Mouse (Mus musculus): Measurements from ENCODE around the gene Gnai3. TPM values are rescaled to one million over a fixed set of nuclear protein-coding genes. Genes with fewer than 3 reads are reported as not detected.

Gene Gnai3
- polyA plus RNA-seq, 1 experiment from 2014 or later, result 193 TPM

DNA sequence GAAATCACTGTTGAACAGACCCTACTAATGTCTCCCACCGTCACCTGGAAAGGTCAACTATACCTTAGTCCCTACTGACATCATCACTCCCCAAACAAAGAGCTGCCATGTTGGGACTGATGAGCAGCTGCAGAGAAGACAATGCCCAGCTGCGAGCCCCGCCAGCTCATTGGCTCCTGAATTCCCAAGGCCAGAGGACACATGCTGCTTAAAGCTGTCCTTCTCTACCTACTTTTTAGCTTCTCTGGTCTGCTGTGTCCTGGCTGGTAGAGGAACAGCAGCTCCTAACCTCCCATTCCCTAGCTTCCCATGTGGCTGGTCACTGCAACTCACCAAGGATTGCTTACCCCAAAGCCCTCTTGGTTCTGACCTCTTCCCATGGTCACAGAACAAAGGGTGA is 6.3 kb upstream of the Gnai3 start:
- no peaks in the 10 kb centered on the region for H3K36me3 ChIP-seq
- H3K27me3 ChIP-seq, result no peaks in the 10 kb centered on the region
- ATAC-seq (ENCODE audit: low FRiP score), result no peak
- no peak overlapping the region for H3K9ac ChIP-seq
- no peak overlapping the region for H3K4me2 ChIP-seq (replicated peaks)
- no peak overlapping the region for H3K4me3 ChIP-seq
- no peak overlapping the region for H3K27ac ChIP-seq
- H3K9me3 ChIP-seq (replicated peaks), result no peaks in the 10 kb centered on the region
- H3K4me1 ChIP-seq, result peaks cover 2% of the 10 kb centered on the region; the same call in 1 of the 2 replicates
- 86% methylated on average over 3 of the region's 3 CpGs for WGBS

DNA sequence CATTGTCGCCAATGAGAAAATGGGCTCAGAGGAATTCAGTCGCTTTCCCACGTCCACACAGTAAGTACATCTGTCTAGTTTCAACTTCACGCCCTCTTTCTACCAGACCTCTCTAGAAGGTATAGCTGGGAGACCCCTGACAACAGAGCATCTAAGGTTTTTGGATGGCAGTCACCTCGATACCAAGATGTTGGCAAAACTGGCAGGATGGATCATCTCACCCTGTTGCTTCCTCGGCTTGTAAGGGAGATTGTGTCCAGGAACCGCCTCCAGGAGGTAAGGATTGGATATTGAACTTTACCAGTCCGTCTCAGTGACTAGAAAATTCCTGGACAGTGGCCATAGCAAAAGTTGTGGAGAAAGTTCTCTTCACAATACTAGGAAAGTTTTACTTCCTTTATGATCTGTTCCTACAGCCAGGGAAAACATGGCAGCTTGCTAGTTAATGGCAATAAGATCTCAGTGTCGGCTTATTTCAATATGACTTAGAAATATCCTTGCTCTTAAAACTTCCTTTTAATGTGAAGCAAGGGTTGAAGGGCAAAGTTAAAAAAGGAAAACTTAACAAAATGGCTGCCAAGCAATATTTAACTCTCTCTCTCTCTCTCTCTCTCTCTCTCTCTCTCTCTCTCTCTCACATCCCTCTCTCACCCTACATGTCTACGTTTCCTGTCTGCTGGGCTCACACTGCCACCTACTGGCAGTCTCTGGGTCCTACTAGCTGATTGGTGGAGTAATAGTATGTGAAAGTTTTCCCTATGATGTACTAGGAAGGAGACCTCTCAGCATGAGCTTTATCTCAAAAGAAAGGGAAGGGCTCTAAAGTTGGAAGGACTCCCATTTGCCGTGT is 1.7 kb upstream of the Gnai3 start:
- no peak overlapping the region for H3K4me3 ChIP-seq
- no peak overlapping the region for H3K27ac ChIP-seq
- 0 out of 2 replicates have a peak, but pooled peaks have one; percentile 27 for ATAC-seq (ENCODE audit: low FRiP score)
- H3K4me2 ChIP-seq (replicated peaks), result no peak overlapping the region
- no peak overlapping the region for H3K9ac ChIP-seq
- no peaks in the 10 kb centered on the region for H3K36me3 ChIP-seq
- H3K4me1 ChIP-seq, result peaks cover 16% of the 10 kb centered on the region
- no peaks in the 10 kb centered on the region for H3K9me3 ChIP-seq (replicated peaks)
- 69% methylated on average over 11 of the region's 11 CpGs for WGBS
- no peaks in the 10 kb centered on the region for H3K27me3 ChIP-seq

DNA sequence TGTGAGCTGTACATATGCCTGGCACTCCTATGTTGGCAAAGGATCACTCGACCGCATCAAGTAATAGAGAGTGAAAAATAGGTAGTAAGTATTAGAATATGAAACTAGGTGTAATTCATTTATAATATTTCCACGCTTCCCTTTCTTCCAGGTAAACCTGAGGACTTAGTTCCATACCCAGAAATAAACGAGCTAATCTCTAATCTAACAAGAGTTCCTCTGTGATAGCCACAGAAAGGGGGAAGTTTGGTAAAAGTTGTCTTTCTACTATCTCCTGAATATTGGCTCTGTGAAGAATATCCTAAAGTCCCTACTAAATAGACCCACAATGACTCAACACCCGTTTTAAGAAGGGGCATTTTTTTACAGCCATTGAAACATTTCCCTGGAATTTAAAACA is 725 bp upstream of the Gnai3 start:
- peak overlapping the region; percentile 88 for H3K4me2 ChIP-seq (replicated peaks)
- peaks cover 16% of the 10 kb centered on the region for H3K4me1 ChIP-seq
- no peak for ATAC-seq (ENCODE audit: low FRiP score)
- H3K9me3 ChIP-seq (replicated peaks), result no peaks in the 10 kb centered on the region
- H3K4me3 ChIP-seq, result peak overlapping the region; percentile 83
- no peaks in the 10 kb centered on the region for H3K36me3 ChIP-seq
- no peaks in the 10 kb centered on the region for H3K27me3 ChIP-seq
- 62% methylated on average over 5 of the region's 5 CpGs for WGBS
- H3K9ac ChIP-seq, result peak overlapping the region; percentile 96
- peak overlapping the region; percentile 95; the same call in 1 of the 2 replicates for H3K27ac ChIP-seq

DNA sequence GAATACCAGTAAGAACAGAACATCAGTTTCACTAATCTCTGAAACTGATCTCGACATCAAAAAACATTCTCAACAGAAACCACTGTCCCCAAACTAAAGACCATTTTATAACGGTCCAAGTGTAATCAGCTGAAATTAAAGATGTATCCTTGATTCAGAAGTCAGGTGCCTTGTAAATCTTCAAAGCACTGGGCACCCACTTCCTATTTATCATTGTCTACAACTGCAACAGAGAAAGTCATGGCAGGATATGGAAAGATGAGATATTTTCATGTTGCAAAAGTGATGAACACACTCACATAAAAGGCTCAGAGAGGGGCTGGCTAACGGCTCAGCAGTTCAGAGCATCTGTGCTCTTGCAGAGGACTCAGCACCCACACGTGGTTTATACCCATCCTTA is 5.2 kb downstream of the Gnai3 start:
- Histone ChIP-seq H3K9ac (no peak overlapping the region), H3K4me2 (replicated peaks) (no peak overlapping the region), H3K9me3 (replicated peaks) (no peaks in the 10 kb centered on the region), H3K27me3 (no peaks in the 10 kb centered on the region), H3K27ac (no peak overlapping the region), H3K4me1 (peaks cover 14% of the 10 kb centered on the region), H3K4me3 (no peak overlapping the region), H3K36me3 (peaks cover 9% of the 10 kb centered on the region; the same call in 1 of the 2 replicates)
- ATAC-seq (ENCODE audit: low FRiP score), result no peak
- 93% methylated on average over 4 of the region's 4 CpGs for WGBS

DNA sequence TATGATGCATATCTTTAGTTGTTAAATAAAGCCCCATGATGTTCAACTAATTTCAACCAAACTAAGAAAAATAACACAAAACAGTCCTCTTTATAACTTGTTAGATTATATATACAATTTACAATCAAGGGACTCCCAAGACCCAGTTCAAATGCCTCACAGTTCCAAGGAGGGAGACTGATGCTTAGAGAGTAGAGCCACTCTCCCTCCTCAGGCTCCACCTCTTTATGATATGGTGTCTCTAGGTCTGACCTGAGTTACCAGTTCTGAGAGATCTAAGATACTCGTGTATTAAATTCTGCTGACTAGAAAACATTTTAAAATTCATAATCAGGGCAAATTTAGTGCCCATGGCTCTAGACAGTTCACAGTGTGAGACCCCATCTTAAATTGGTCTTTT is 6.8 kb downstream of the Gnai3 start:
- Histone ChIP-seq H3K4me1 (peaks cover 7% of the 10 kb centered on the region; the same call in 1 of the 2 replicates), H3K36me3 (peaks cover 9% of the 10 kb centered on the region; the same call in 1 of the 2 replicates), H3K27ac (no peak overlapping the region), H3K9ac (no peak overlapping the region), H3K27me3 (no peaks in the 10 kb centered on the region), H3K4me2 (replicated peaks) (no peak overlapping the region), H3K4me3 (no peak overlapping the region), H3K9me3 (replicated peaks) (no peaks in the 10 kb centered on the region)
- 85% methylated on average over 1 of the region's 1 CpGs for WGBS
- no peak for ATAC-seq (ENCODE audit: low FRiP score)

DNA sequence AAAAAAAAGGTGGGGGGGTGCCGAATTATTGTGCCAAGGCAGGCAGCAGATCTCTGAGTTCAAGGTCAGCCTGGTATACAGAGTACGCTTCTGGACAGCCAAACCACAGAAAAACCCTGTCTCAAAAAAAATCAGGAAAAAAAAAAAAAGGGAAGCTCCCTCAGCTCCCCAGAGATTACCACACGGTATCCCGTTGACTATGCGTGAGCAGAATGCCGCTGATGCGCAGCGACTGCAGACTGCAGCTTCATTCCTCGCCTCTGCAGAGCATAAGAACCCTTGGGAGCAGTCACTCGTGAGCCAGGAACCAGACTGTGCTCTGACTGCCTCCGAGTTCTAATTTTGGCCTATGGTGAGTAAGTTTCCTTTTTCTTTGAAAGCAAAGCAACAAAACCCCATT is 11.2 kb downstream of the Gnai3 start:
- 64% methylated on average over 11 of the region's 11 CpGs for WGBS
- H3K36me3 ChIP-seq, result no peaks in the 10 kb centered on the region
- H3K27ac ChIP-seq, result no peak overlapping the region

DNA sequence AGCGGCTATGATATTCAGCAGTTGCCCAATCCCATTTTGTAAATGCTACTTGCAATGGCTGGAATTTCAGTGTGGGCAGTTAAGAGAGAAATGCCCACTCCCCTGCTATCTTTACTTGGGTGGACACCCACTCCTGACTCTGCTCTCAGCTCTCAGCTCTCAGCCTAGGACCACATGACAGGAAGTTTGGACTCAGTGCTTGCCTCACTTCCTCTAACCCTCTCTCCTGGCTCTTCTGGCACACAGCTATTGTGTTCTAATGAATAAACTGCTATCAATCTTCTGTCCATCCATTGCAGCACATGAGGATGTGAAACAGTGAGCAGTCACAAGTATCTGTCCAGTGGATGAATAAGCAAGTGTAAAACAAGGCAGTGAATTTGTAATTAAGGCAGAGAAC is 13.5 kb downstream of the Gnai3 start:
- Histone ChIP-seq H3K4me2 (replicated peaks) (no peak overlapping the region), H3K4me1 (peaks cover 13% of the 10 kb centered on the region), H3K36me3 (no peaks in the 10 kb centered on the region), H3K9me3 (replicated peaks) (no peaks in the 10 kb centered on the region), H3K27me3 (no peaks in the 10 kb centered on the region), H3K27ac (no peak overlapping the region), H3K9ac (no peak overlapping the region), H3K4me3 (no peak overlapping the region)
- no peak for ATAC-seq (ENCODE audit: low FRiP score)
- 83% methylated on average over 1 of the region's 1 CpGs for WGBS

More for the DNA sequence above, 11.2 kb downstream of the Gnai3 start:
- no peak overlapping the region for H3K4me2 ChIP-seq (replicated peaks)
- H3K9ac ChIP-seq, result no peak overlapping the region
- no peaks in the 10 kb centered on the region for H3K9me3 ChIP-seq (replicated peaks)
- H3K4me3 ChIP-seq, result no peak overlapping the region
- peaks cover 10% of the 10 kb centered on the region for H3K4me1 ChIP-seq
- no peaks in the 10 kb centered on the region for H3K27me3 ChIP-seq
- 0 out of 2 replicates have a peak, but pooled peaks have one; percentile 50 for ATAC-seq (ENCODE audit: low FRiP score)

DNA sequence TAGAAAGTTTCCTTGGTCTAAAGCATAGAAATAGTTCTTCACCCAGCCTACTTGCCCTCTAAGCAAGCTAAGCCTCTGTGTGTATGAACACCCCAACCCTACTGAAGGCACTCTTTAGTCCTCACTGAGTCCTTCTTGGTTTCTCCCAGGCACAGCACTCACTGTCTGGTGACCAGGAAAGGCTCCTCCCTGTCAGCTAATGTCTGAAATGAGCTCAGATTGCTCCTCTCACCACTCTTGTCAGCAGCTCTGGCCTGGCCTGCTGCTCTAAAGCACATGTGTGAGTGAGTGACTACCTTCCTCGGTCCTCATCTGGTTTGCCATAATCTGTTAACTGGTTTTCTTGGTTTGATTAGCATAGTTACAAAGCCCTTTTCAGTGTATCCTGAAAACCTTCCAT is 14.1 kb downstream of the Gnai3 start:
- H3K4me1 ChIP-seq, result peaks cover 13% of the 10 kb centered on the region
- H3K9me3 ChIP-seq (replicated peaks), result no peaks in the 10 kb centered on the region
- H3K4me2 ChIP-seq (replicated peaks), result no peak overlapping the region
- ATAC-seq (ENCODE audit: low FRiP score), result no peak
- WGBS, result 78% methylated on average over 1 of the region's 1 CpGs
- H3K27me3 ChIP-seq, result no peaks in the 10 kb centered on the region
- no peak overlapping the region for H3K4me3 ChIP-seq
- H3K9ac ChIP-seq, result no peak overlapping the region
- no peak overlapping the region for H3K27ac ChIP-seq
- H3K36me3 ChIP-seq, result no peaks in the 10 kb centered on the region

DNA sequence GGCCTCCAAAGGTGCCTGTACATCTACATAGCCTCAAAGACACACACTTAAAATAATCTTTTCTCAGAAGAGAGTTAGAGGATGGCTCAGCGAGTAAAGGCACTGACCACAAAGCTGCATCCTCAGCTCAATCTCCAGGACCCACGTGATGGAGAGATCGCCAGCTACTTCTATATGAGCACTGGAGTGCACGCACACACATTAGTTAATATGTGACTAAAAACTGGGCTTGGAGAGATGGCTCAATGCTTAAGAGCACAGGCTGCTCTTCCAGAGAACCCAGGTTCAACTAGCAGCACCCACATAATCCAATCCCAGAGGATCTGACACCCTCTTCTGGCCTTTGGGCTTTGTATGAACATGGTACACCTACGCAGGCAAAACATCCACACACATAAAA is 14.7 kb downstream of the Gnai3 start:
- Histone ChIP-seq H3K4me2 (replicated peaks) (no peak overlapping the region), H3K4me1 (peaks cover 13% of the 10 kb centered on the region), H3K9me3 (replicated peaks) (no peaks in the 10 kb centered on the region), H3K27ac (no peak overlapping the region), H3K27me3 (no peaks in the 10 kb centered on the region), H3K9ac (no peak overlapping the region), H3K36me3 (no peaks in the 10 kb centered on the region), H3K4me3 (no peak overlapping the region)
- no peak for ATAC-seq (ENCODE audit: low FRiP score)
- WGBS, result 92% methylated on average over 5 of the region's 5 CpGs

DNA sequence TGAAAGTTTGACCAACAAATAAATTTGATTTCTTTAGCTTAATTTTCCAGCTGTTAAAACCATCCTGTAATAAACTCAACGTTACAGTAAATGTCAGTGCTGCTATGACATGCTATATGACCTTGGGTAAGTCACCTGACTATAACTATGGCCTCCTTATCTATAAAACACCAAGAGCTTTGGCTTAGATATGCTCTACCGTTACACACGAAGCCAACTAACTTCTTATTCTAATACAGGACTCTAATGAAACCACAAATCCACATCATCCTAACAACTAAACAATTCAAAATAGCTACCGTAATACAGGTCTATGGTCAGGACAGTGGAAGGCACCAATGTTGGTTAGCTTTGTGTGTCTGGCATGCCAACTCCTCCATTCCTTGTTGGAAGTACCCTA is 16.1 kb downstream of the Gnai3 start:
- H3K9me3 ChIP-seq (replicated peaks), result no peaks in the 10 kb centered on the region
- ATAC-seq (ENCODE audit: low FRiP score), result no peak
- H3K4me1 ChIP-seq, result peaks cover 13% of the 10 kb centered on the region
- H3K36me3 ChIP-seq, result no peaks in the 10 kb centered on the region
- no peak overlapping the region for H3K27ac ChIP-seq
- H3K27me3 ChIP-seq, result no peaks in the 10 kb centered on the region
- no peak overlapping the region for H3K4me2 ChIP-seq (replicated peaks)
- no peak overlapping the region for H3K9ac ChIP-seq
- 97% methylated on average over 4 of the region's 4 CpGs for WGBS
- H3K4me3 ChIP-seq, result no peak overlapping the region

DNA sequence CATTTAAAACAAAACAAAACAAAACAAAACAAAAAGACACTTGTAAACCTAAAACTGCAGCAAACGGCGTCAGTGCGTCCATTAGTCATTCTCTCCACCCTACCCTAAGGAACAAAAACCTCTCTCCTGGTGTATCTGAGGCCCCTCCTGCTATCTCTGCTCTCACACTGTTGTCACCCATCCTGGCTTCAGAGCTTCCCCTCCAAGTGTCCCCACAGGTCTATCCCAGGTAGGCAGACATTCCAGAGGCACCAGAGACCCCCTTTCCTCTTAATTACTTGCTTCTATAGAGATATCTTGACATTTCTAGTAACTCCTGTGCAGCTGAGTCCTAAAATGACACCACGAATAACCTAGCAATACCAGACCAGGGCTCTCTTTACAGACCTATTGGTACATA is 16.6 kb downstream of the Gnai3 start:
- H3K4me1 ChIP-seq, result peaks cover 11% of the 10 kb centered on the region
- no peak for ATAC-seq (ENCODE audit: low FRiP score)

DNA sequence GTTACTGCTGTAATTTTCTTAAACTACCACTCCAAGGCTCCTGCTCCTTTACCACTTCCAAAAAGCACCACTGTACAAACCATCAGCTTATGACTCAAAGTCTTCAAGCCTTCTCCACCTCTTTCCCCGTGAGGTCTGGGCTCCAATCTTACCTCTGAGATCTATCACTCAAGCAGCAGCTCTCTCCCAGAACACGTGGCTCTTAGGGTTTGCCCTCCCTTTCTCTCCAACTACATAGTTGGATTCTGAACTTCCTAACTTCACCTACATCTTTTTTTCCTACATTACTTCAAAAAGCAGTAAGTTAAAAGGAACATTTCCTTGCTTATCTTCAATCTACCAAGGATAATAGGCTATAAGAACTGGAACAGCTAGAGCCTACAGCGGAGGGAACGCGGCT is 17.4 kb downstream of the Gnai3 start:
- Histone ChIP-seq H3K36me3 (no peaks in the 10 kb centered on the region), H3K9me3 (replicated peaks) (no peaks in the 10 kb centered on the region), H3K4me2 (replicated peaks) (no peak overlapping the region), H3K4me3 (no peak overlapping the region), H3K27ac (no peak overlapping the region), H3K27me3 (no peaks in the 10 kb centered on the region), H3K4me1 (peaks cover 11% of the 10 kb centered on the region), H3K9ac (no peak overlapping the region)
- no peak for ATAC-seq (ENCODE audit: low FRiP score)
- 84% methylated on average over 5 of the region's 5 CpGs for WGBS

More for the DNA sequence above, 16.6 kb downstream of the Gnai3 start:
- Histone ChIP-seq H3K9me3 (replicated peaks) (no peaks in the 10 kb centered on the region), H3K4me3 (no peak overlapping the region), H3K4me2 (replicated peaks) (no peak overlapping the region), H3K9ac (no peak overlapping the region), H3K27me3 (no peaks in the 10 kb centered on the region), H3K27ac (no peak overlapping the region), H3K36me3 (no peaks in the 10 kb centered on the region)
- 93% methylated on average over 4 of the region's 4 CpGs for WGBS

DNA sequence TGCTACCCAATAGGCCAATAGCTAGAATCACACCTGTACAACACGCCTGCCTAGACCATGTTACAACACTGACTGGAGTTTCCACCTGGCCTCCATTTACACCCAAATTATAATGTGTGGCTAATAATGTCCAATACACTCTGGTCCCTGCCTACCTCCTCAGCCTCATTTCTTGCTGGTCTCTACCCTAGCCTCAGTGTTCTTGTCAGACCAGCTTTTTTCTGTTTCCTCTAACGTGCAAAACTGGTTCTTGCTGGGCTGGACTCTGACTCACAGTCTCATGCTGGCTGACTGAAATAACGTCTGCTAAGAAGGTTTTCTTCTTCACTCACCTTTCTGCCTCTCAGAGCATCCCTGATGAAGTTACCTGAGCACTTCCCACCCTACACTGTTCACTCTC is 19.6 kb downstream of the Gnai3 start:
- H3K36me3 ChIP-seq, result peaks cover 8% of the 10 kb centered on the region
- WGBS, result 87% methylated on average over 3 of the region's 3 CpGs
- no peak overlapping the region for H3K27ac ChIP-seq
- H3K27me3 ChIP-seq, result no peaks in the 10 kb centered on the region
- H3K4me3 ChIP-seq, result no peak overlapping the region
- ATAC-seq (ENCODE audit: low FRiP score), result no peak
- H3K4me1 ChIP-seq, result peaks cover 5% of the 10 kb centered on the region; the same call in 1 of the 2 replicates
- H3K9me3 ChIP-seq (replicated peaks), result no peaks in the 10 kb centered on the region
- no peak overlapping the region for H3K9ac ChIP-seq
- H3K4me2 ChIP-seq (replicated peaks), result no peak overlapping the region
